Mouse (Mus musculus): ENCODE measurements around the gene Cd68. TPM values are rescaled to one million over a fixed set of nuclear protein-coding genes. Genes with fewer than 3 reads are reported as not detected.

Cd68 gene
- polyA plus RNA-seq, 1 experiment from 2014 or later: 5.5 TPM

DNA sequence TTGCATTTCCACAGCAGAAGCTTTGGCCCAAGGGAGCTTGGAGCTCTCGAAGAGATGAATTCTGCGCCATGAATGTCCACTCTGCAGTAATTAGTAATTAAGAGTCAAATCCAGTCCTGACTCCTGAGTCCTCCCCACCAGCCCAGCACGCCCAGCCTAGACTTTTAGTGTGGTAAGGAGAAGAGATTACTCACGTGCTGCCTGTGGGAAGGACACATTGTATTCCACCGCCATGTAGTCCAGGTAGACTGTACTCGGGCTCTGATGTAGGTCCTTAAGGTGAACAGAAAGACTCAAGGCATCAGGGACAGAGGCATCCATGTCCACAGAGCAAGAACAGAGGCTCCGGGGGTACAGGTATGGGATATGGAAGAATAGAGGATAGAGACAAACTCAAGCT is 1.1 kb downstream of the Cd68 start:
- no peak for DNase-seq (ENCODE audit: low spot score)
- no peak for ATAC-seq (ENCODE audit: insufficient read depth, low FRiP score, low TSS enrichment)
- H3K9me3 ChIP-seq (ENCODE audit: control insufficient read depth, low read length): no peaks in the 10 kb centered on the region
- H3K4me3 ChIP-seq (ENCODE audit: low read depth, low read length): no peak overlapping the region
- H3K27ac ChIP-seq (ENCODE audit: low read depth, low read length): no peak overlapping the region
- peaks cover 13% of the 10 kb centered on the region for H3K4me1 ChIP-seq (ENCODE audit: control insufficient read depth, insufficient read depth, low read length)
- no peak overlapping the region for H3K4me2 ChIP-seq (ENCODE audit: low read depth)
- peaks cover 30% of the 10 kb centered on the region for H3K36me3 ChIP-seq (ENCODE audit: control insufficient read depth, insufficient read depth, low read length)
- WGBS: 95% methylated on average over 7 of the region's 7 CpGs
- H3K27me3 ChIP-seq (ENCODE audit: control insufficient read depth, insufficient read depth, low read length): no peaks in the 10 kb centered on the region
- no peak overlapping the region for H3K9ac ChIP-seq (ENCODE audit: low read length)

- H3K9ac ChIP-seq (ENCODE audit: low read length): no peak overlapping the region
- peaks cover 21% of the 10 kb centered on the region for H3K36me3 ChIP-seq (ENCODE audit: control insufficient read depth, insufficient read depth, low read length)
- H3K9me3 ChIP-seq (ENCODE audit: control insufficient read depth, low read length): no peaks in the 10 kb centered on the region
- no peak for DNase-seq (ENCODE audit: low spot score)
- no peak overlapping the region for H3K27ac ChIP-seq (ENCODE audit: low read depth, low read length)
- ATAC-seq (ENCODE audit: insufficient read depth, low FRiP score, low TSS enrichment): no peak
- H3K4me2 ChIP-seq (ENCODE audit: low read depth): no peak overlapping the region
- no peak overlapping the region for H3K4me3 ChIP-seq (ENCODE audit: low read depth, low read length)
- peaks cover 8% of the 10 kb centered on the region; the same call in 1 of the 2 replicates for H3K4me1 ChIP-seq (ENCODE audit: control insufficient read depth, insufficient read depth, low read length)
- WGBS: 84% methylated on average over 6 of the region's 6 CpGs
- H3K27me3 ChIP-seq (ENCODE audit: control insufficient read depth, insufficient read depth, low read length): no peaks in the 10 kb centered on the region
Measured at GRCm38 (mm10) chr11:69663795-69664194, 2.2 kb downstream of the Cd68 start.

DNA sequence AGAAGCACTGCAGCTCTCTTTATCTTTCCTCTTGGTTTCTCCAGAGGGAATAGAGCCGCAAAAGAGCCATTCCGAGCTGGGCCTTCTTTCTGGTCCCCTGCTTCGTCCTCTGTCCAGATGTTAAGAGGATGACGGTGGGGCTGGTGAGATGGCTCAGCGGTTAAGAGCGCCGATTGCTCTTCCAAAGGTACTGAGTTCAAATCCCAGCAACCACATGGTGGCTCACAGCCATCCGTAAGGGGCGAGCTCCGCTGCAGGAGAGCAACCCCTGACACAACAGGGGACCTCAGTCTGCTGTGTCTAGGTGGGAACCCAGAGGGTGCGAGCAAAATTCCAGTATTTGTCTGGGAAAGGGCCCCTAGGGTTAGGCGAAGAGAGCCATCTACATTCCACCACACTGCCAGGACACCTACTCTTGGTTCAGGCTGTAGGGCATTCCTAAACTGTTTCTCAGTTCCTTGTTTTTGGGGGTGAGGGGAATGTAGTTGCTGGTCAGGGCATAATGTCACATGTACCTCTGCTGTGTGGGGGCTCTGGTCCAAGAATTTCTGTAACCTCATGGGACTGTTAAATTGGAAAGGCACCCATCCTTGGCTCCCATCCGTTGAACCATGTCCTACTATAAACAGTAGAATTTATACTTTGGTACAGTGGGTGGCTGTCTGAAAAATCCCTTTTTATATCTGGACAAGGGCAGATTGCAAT is 2.8 kb downstream of the Cd68 start:
- ATAC-seq (ENCODE audit: insufficient read depth, low FRiP score, low TSS enrichment) (peak; percentile 13; the same call in 1 of the 2 replicates), DNase-seq (ENCODE audit: low spot score) (no peak)
- Histone ChIP-seq H3K9ac (ENCODE audit: low read length) (peak overlapping the region; percentile 65), H3K4me1 (ENCODE audit: control insufficient read depth, insufficient read depth, low read length) (peaks cover 8% of the 10 kb centered on the region; the same call in 1 of the 2 replicates), H3K27me3 (ENCODE audit: control insufficient read depth, insufficient read depth, low read length) (no peaks in the 10 kb centered on the region), H3K4me2 (ENCODE audit: low read depth) (peak overlapping the region; percentile 49), H3K4me3 (ENCODE audit: low read depth, low read length) (peak overlapping the region; percentile 54), H3K36me3 (ENCODE audit: control insufficient read depth, insufficient read depth, low read length) (peaks cover 17% of the 10 kb centered on the region), H3K27ac (ENCODE audit: low read depth, low read length) (peak overlapping the region; percentile 92), H3K9me3 (ENCODE audit: control insufficient read depth, low read length) (no peaks in the 10 kb centered on the region)
- WGBS: 70% methylated on average over 13 of the region's 13 CpGs

DNA sequence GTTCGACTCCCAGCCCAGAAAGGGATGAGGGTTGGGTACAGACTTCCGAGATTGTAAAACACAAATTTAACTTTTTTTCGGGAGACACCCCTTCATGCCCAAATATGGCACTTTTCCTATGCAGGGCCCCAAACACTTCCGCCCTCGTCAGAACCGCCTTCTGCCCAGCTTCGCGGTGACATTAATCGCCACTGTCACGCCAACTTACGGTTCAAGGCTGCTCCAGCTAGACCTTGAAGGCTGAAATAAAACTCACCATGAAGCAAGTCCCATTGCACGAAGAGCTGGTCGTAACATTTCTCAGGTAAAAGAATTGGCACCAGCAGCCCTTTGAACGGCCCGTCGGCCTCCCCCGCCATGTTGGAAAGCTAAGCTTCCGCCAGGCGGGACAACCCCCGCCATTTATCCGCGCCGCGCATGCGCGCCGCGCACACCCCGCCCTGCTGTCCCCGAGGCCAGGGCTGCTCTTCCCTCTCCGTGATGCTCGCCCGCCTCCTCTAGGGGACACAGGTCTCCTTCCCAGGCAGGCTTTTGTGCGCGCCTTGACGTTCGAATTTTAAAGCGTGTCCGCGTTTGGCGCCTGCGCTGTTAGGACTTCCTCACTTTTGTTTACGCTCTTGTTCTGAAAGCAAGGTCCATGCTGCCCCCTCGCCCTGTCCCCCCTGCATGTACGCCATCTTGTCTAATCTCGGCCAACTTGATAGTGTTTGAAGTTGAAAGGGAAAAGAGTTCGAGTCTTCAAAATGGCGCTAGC is 3.6 kb downstream of the Cd68 start, which contains the start of gene Mpdu1:
Gene Mpdu1, minus strand, starts transcription at position 430 of the 754 bp plus-strand sequence.
- ATAC-seq (ENCODE audit: insufficient read depth, low FRiP score, low TSS enrichment) (peak; percentile 92), DNase-seq (ENCODE audit: low spot score) (peak; percentile 98)
- Histone ChIP-seq H3K4me1 (ENCODE audit: control insufficient read depth, insufficient read depth, low read length) (peaks cover 8% of the 10 kb centered on the region; the same call in 1 of the 2 replicates), H3K9me3 (ENCODE audit: control insufficient read depth, low read length) (no peaks in the 10 kb centered on the region), H3K27me3 (ENCODE audit: control insufficient read depth, insufficient read depth, low read length) (no peaks in the 10 kb centered on the region), H3K27ac (ENCODE audit: low read depth, low read length) (peak within 1 kb of the TSS; percentile 92), H3K4me3 (ENCODE audit: low read depth, low read length) (peak within 1 kb of the TSS; percentile 54), H3K4me2 (ENCODE audit: low read depth) (peak within 1 kb of the TSS; percentile 49), H3K9ac (ENCODE audit: low read length) (peak within 1 kb of the TSS; percentile 65), H3K36me3 (ENCODE audit: control insufficient read depth, insufficient read depth, low read length) (peaks cover 10% of the 10 kb centered on the region)
- WGBS: under 1% methylated on average over 48 of the region's 48 CpGs

- 83% methylated on average over 3 of the region's 3 CpGs for WGBS
- H3K4me1 ChIP-seq (ENCODE audit: control insufficient read depth, insufficient read depth, low read length): peaks cover 8% of the 10 kb centered on the region; the same call in 1 of the 2 replicates
- peaks cover 15% of the 10 kb centered on the region for H3K36me3 ChIP-seq (ENCODE audit: control insufficient read depth, insufficient read depth, low read length)
- DNase-seq (ENCODE audit: low spot score) (no peak), ATAC-seq (ENCODE audit: insufficient read depth, low FRiP score, low TSS enrichment) (no peak)
- peak overlapping the region; percentile 49 for H3K4me2 ChIP-seq (ENCODE audit: low read depth)
- peak overlapping the region; percentile 65; the same call in 1 of the 2 replicates for H3K9ac ChIP-seq (ENCODE audit: low read length)
- peak overlapping the region; percentile 54 for H3K4me3 ChIP-seq (ENCODE audit: low read depth, low read length)
- no peak overlapping the region for H3K27ac ChIP-seq (ENCODE audit: low read depth, low read length)
- no peaks in the 10 kb centered on the region for H3K9me3 ChIP-seq (ENCODE audit: control insufficient read depth, low read length)
- H3K27me3 ChIP-seq (ENCODE audit: control insufficient read depth, insufficient read depth, low read length): no peaks in the 10 kb centered on the region
Measured at GRCm38 (mm10) chr11:69661221-69661881, 4.6 kb downstream of the Cd68 start.

GRCm38 (mm10) chr11:69657462-69657881 is 8.5 kb downstream of the Cd68 start:
- Histone ChIP-seq H3K36me3 (ENCODE audit: control insufficient read depth, insufficient read depth, low read length) (peaks cover 19% of the 10 kb centered on the region), H3K27ac (ENCODE audit: low read depth, low read length) (no peak overlapping the region), H3K4me3 (ENCODE audit: low read depth, low read length) (no peak overlapping the region), H3K27me3 (ENCODE audit: control insufficient read depth, insufficient read depth, low read length) (no peaks in the 10 kb centered on the region), H3K9ac (ENCODE audit: low read length) (no peak overlapping the region), H3K4me1 (ENCODE audit: control insufficient read depth, insufficient read depth, low read length) (peaks cover 4% of the 10 kb centered on the region; the same call in 1 of the 2 replicates), H3K9me3 (ENCODE audit: control insufficient read depth, low read length) (no peaks in the 10 kb centered on the region), H3K4me2 (ENCODE audit: low read depth) (no peak overlapping the region)
- no peak for DNase-seq (ENCODE audit: low spot score)
- ATAC-seq (ENCODE audit: insufficient read depth, low FRiP score, low TSS enrichment): no peak
- 88% methylated on average over 15 of the region's 15 CpGs for WGBS

DNA sequence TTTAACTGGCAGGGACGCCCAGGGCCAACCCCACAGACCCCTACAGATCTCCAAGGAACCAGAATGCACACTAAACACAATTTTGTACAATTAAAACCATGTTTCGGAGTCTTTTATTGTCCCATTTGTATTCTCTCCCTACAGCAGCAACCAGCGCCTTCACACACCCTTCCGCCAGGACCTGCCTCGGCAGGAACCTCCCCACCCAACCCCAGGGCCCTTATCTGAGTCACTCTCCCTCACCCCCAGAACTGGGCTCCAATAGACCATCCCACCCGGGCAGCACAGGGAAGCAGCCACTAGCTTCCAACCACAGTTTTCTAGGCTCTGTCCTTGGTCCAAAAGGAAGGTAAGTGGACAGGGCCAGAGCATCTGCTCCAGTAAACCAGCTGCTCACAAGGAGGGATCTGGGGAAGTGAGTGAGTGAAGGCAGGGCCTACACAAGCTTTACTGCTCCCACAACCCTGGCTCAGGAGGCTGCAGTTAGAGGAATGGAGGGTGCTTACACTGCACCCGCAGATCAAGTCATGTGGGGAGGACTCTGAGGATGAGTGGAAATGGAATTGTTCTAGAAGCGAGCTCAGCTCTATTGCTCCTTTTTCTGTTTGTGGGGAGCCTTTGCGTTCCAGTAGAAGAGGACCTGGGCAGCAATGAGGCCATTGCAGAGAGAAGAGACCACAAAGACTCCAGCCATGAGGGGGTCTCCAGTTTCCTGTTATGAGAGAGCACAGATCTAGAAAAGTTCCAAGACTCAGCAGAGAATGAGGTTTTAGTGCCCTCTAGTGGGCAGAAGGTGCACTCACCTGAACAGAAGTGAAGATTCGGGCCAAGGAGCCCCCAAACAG is 9.1 kb downstream of the Cd68 start:
- no peak for ATAC-seq (ENCODE audit: insufficient read depth, low FRiP score, low TSS enrichment)
- H3K27me3 ChIP-seq (ENCODE audit: control insufficient read depth, insufficient read depth, low read length): no peaks in the 10 kb centered on the region
- H3K27ac ChIP-seq (ENCODE audit: low read depth, low read length): no peak overlapping the region
- H3K9me3 ChIP-seq (ENCODE audit: control insufficient read depth, low read length): no peaks in the 10 kb centered on the region
- no peak overlapping the region for H3K4me2 ChIP-seq (ENCODE audit: low read depth)
- no peak overlapping the region for H3K9ac ChIP-seq (ENCODE audit: low read length)
- 84% methylated on average over 10 of the region's 10 CpGs for WGBS
- peaks cover 26% of the 10 kb centered on the region for H3K36me3 ChIP-seq (ENCODE audit: control insufficient read depth, insufficient read depth, low read length)
- no peak overlapping the region for H3K4me3 ChIP-seq (ENCODE audit: low read depth, low read length)
- peak; percentile 53 for DNase-seq (ENCODE audit: low spot score)
- peaks cover 4% of the 10 kb centered on the region; the same call in 1 of the 2 replicates for H3K4me1 ChIP-seq (ENCODE audit: control insufficient read depth, insufficient read depth, low read length)

DNA sequence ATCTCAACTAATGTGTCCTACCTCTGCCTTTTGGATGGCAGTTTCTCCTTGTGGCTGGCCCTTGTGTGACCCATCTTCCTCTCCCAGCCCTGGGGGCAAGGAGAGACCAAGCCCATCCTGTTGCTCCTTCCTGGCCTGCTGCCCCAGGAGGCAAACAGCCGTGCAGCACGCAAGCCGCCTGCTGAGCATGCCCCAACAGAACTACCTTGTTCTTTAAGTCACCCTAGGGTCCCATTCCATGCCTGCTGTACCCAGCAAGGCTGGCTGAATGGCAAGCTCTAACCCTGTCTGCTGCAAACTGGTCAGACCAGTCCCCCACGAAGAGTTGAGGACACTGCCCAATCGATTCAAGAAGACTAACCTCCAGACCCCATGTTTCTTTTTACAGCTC is 9.9 kb downstream of the Cd68 start:
- ATAC-seq (ENCODE audit: insufficient read depth, low FRiP score, low TSS enrichment): no peak
- no peaks in the 10 kb centered on the region for H3K9me3 ChIP-seq (ENCODE audit: control insufficient read depth, low read length)
- H3K27me3 ChIP-seq (ENCODE audit: control insufficient read depth, insufficient read depth, low read length): no peaks in the 10 kb centered on the region
- H3K4me2 ChIP-seq (ENCODE audit: low read depth): no peak overlapping the region
- no peak for DNase-seq (ENCODE audit: low spot score)
- 95% methylated on average over 5 of the region's 5 CpGs for WGBS
- H3K36me3 ChIP-seq (ENCODE audit: control insufficient read depth, insufficient read depth, low read length): peaks cover 32% of the 10 kb centered on the region
- H3K4me1 ChIP-seq (ENCODE audit: control insufficient read depth, insufficient read depth, low read length): no peaks in the 10 kb centered on the region
- H3K9ac ChIP-seq (ENCODE audit: low read length): no peak overlapping the region
- H3K4me3 ChIP-seq (ENCODE audit: low read depth, low read length): no peak overlapping the region
- H3K27ac ChIP-seq (ENCODE audit: low read depth, low read length): no peak overlapping the region

Measured in neural tube, embryonic 11.5 days (tissue).